Mouse (Mus musculus): ENCODE results near the gene Snx8.

GRCm38 (mm10) chr5:140414647-140415046 lies 25.6 kb upstream of the Snx8 start:
- TF ChIP-seq ZMIZ1 (IDR thresholded peaks at IDR 0.05; ENCODE audit: low read depth, low read length) (no peak), POLR2A (IDR thresholded peaks at IDR 0.05; ENCODE audit: control insufficient read depth in 1 of 2, insufficient read depth in 1 of 2, low read depth in 1 of 2, low read length in 2 of 2, poor library complexity in 1 of 2) (no peak), CTCF (IDR thresholded peaks at IDR 0.05 in 2 of 3, conservative IDR thresholded peaks at IDR 0.05 in 1 of 3; ENCODE audit: control insufficient read depth in 1 of 3, insufficient read depth in 1 of 3, low read depth in 2 of 3, low read length in 3 of 3, poor library complexity in 1 of 3, severe bottlenecking in 1 of 3) (no peak), ZC3H11A (IDR thresholded peaks at IDR 0.05; ENCODE audit: low read depth, low read length) (no peak), RAD21 (IDR thresholded peaks at IDR 0.05; ENCODE audit: low read depth, low read length) (no peak; the same call in 1 of the 2 replicates), POLR2AphosphoS2 (IDR thresholded peaks at IDR 0.05; ENCODE audit: low read length) (no peak), ZNF384 (IDR thresholded peaks at IDR 0.05; ENCODE audit: low read depth, low read length) (no peak), GABPA (IDR thresholded peaks at IDR 0.05; ENCODE audit: low read depth, low read length) (no peak), CHD2 (IDR thresholded peaks at IDR 0.05; ENCODE audit: low read length) (no peak), JUND (IDR thresholded peaks at IDR 0.05; ENCODE audit: low read depth, low read length) (no peak), EP300 (IDR thresholded peaks at IDR 0.05; ENCODE audit: low read depth in 1 of 2, low read length in 2 of 2) (no peak), MAX (IDR thresholded peaks at IDR 0.05; ENCODE audit: low read length) (no peak)
